Comparison of ENCODE assay signal across 24 mouse cellular contexts in the genomic region with DNA sequence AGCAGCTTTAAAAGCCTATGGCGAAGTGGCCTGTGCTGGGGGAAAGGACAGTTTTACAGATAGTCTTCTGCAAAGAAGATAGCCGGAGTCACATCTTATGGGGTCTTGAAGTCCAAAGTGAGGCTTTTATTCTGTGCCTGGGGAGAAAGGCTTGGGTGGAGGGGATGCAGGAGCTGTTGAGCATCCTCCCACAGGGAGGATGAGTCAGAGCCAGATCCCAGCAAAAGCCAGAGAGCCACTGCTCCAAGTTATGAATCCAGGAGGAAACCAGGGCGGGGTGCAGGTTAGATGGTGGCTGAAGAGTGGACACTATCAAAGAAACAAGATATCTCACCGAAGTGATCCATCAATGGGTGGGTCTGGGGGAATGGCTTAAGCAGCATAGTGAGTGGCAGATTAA. TPM values are rescaled to one million over a fixed set of nuclear protein-coding genes. Genes with fewer than 3 reads are reported as not detected.
"Had no signal": no experiment of that assay in that cellular context is flagged by ENCODE, and none has a peak within 500 bp of the region (broad histone marks: within the 10 kb centered on the region; RNA-seq: fewer than 3 reads in every experiment).

No protein-coding gene starts in this region.

- DNase-seq: cerebellum, adult 8-10 months; cerebellum, adult 9-11 months; cerebellum, postnatal 10 days; cerebellum, postnatal 14 days; embryo, embryonic 11 days; forebrain, postnatal 0 days; gastrocnemius, adult 2 months; gastrocnemius, postnatal 10 days; gastrocnemius, postnatal 14 days; gastrocnemius, postnatal 25 days; gastrocnemius, postnatal 36 days; heart, adult 11 months; heart, adult 18-20 months; heart, adult 2 months had no signal

- ATAC-seq: forebrain, embryonic 13.5 days; forebrain, embryonic 14.5 days; forebrain, embryonic 15.5 days; forebrain, embryonic 16.5 days; forebrain, postnatal 0 days had no signal

RNA-seq across cellular contexts. Expression of gene Tcte1, which starts 11.5 kb away (rescaled TPM):
- total RNA-seq: common myeloid progenitor, adult 5-6 weeks; gastrocnemius, adult 18-20 months; gastrocnemius, adult 2 months; gastrocnemius, adult 8-10 months; gastrocnemius, postnatal 10 days; gastrocnemius, postnatal 14 days; gastrocnemius, postnatal 25 days; gastrocnemius, postnatal 36 days; gastrocnemius, postnatal 4 days; granulocyte monocyte progenitor cell, adult 5-6 weeks; heart, adult 18-20 months; heart, adult 2 months; heart, adult 8-10 months had no signal

RNA-seq across cellular contexts. Expression of gene Spats1, which starts 36.5 kb away (rescaled TPM):
- total RNA-seq: gastrocnemius, adult 18-20 months; gastrocnemius, adult 2 months; gastrocnemius, adult 8-10 months; gastrocnemius, postnatal 25 days; gastrocnemius, postnatal 36 days had no signal

RNA-seq across cellular contexts. Expression of gene Tmem151b, which starts 37.7 kb away (rescaled TPM):
- total RNA-seq: common myeloid progenitor, adult 5-6 weeks; gastrocnemius, adult 18-20 months; gastrocnemius, adult 2 months; gastrocnemius, adult 8-10 months; gastrocnemius, postnatal 25 days; granulocyte monocyte progenitor cell, adult 5-6 weeks had no signal
